Mouse (Mus musculus): Measurements from ENCODE around the gene Myb. TPM values are rescaled to one million over a fixed set of nuclear protein-coding genes. Genes with fewer than 3 reads are reported as not detected.

Myb gene
- total and polyA plus RNA-seq, 3 experiments: 133 to 245 (median 155) TPM

GRCm38 (mm10) chr10:21156416-21156815 lies 4.4 kb downstream of the Myb start:
- H3K4me3 ChIP-seq (ENCODE audit: control insufficient read depth in 1 of 2, insufficient read depth in 1 of 2, low read depth in 2 of 2, low read length in 2 of 2): peak overlapping the region; percentile 13 to 71; a peak in 2 of 4 replicates
- peaks cover 74% of the 10 kb centered on the region for H3K79me2 ChIP-seq (ENCODE audit: control insufficient read depth, insufficient read depth, low read length, poor library complexity)
- H3K9me3 ChIP-seq (replicated peaks; ENCODE audit: insufficient read depth, low read length): no peaks in the 10 kb centered on the region
- peaks cover 38 to 57% of the 10 kb centered on the region in 2 experiments for H3K36me3 ChIP-seq (ENCODE audit: control insufficient read depth in 1 of 2, insufficient read depth in 2 of 2, low read length in 2 of 2)
- H3K4me1 ChIP-seq (ENCODE audit: control insufficient read depth in 1 of 2, insufficient read depth in 2 of 2, low read length in 2 of 2): peaks cover 30 to 40% of the 10 kb centered on the region in 2 experiments
- H3K9ac ChIP-seq (ENCODE audit: control insufficient read depth, low read depth, low read length, poor library complexity, severe bottlenecking): peak overlapping the region; percentile 91
- no peaks in the 10 kb centered on the region for H3K27me3 ChIP-seq (ENCODE audit: control insufficient read depth in 1 of 2, insufficient read depth in 2 of 2, low read length in 2 of 2)
- H3K27ac ChIP-seq (ENCODE audit: control insufficient read depth, low read depth, low read length): peak overlapping the region; percentile 35
- TF ChIP-seq EP300 (IDR thresholded peaks at IDR 0.05; ENCODE audit: low read depth in 1 of 2, low read length in 2 of 2) (0 out of 4 replicates have a peak, but pooled peaks of 1 of the 2 experiments have one; percentile 20), CHD1 (IDR thresholded peaks at IDR 0.05; ENCODE audit: low read depth, low read length) (peak; percentile 30; the same call in 1 of the 2 replicates), GABPA (IDR thresholded peaks at IDR 0.05; ENCODE audit: low read depth, low read length) (no peak)
- DNase-seq (ENCODE audit: low read depth, low spot score): no peak

DNA sequence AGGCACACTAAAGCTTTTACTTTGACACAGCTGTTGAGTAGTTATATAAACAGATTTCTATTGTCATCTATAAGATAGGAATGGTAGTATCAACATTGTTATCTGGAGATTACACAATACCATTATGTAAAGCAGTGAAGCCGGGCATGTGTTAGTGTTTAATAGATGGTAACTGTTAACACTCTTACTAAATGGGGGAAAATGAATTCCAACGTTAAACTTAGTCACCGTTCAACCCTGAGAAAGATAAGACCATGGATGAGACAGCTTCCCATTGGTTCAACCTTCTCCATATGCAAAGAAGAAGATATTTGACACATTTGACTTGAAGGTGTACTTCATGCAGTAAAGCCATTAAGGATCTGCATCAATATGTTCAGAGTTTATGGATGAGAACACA lies 5.9 kb downstream of the Myb start:
- peak in 1 of 2 experiments; percentile 14; a peak in 1 of 4 replicates for TF ChIP-seq POLR2A (IDR thresholded peaks at IDR 0.05; ENCODE audit: control insufficient read depth in 1 of 2, insufficient read depth in 1 of 2, low read depth in 1 of 2, low read length in 2 of 2, poor library complexity in 1 of 2)
- 0 out of 4 replicates have a peak, but pooled peaks of 1 of the 2 experiments have one; percentile 12 for TF ChIP-seq EP300 (IDR thresholded peaks at IDR 0.05; ENCODE audit: low read depth in 1 of 2, low read length in 2 of 2)
- no peak for TF ChIP-seq JUND (IDR thresholded peaks at IDR 0.05; ENCODE audit: low read depth, low read length)
- TF ChIP-seq ZKSCAN1 (IDR thresholded peaks at IDR 0.05; ENCODE audit: low read depth, low read length): no peak
- TF ChIP-seq GATA1 (IDR thresholded peaks at IDR 0.05; ENCODE audit: low read depth, low read length): peak; percentile 56
- peak; percentile 46 for DNase-seq (ENCODE audit: low read depth, low spot score)
- Histone ChIP-seq H3K9me3 (replicated peaks; ENCODE audit: insufficient read depth, low read length) (no peaks in the 10 kb centered on the region), H3K79me2 (ENCODE audit: control insufficient read depth, insufficient read depth, low read length, poor library complexity) (peaks cover 63% of the 10 kb centered on the region), H3K4me1 (ENCODE audit: control insufficient read depth in 1 of 2, insufficient read depth in 2 of 2, low read length in 2 of 2) (peaks cover 31 to 40% of the 10 kb centered on the region in 2 experiments), H3K9ac (ENCODE audit: control insufficient read depth, low read depth, low read length, poor library complexity, severe bottlenecking) (no peak overlapping the region), H3K36me3 (ENCODE audit: control insufficient read depth in 1 of 2, insufficient read depth in 2 of 2, low read length in 2 of 2) (peaks cover 49 to 65% of the 10 kb centered on the region in 2 experiments), H3K27me3 (ENCODE audit: control insufficient read depth in 1 of 2, insufficient read depth in 2 of 2, low read length in 2 of 2) (no peaks in the 10 kb centered on the region), H3K4me3 (ENCODE audit: control insufficient read depth in 1 of 2, insufficient read depth in 1 of 2, low read depth in 2 of 2, low read length in 2 of 2) (no peak overlapping the region), H3K27ac (ENCODE audit: control insufficient read depth, low read depth, low read length) (peak overlapping the region; percentile 30)

GRCm38 (mm10) chr10:21153433-21153832 lies 7.4 kb downstream of the Myb start:
- Histone ChIP-seq H3K27ac (ENCODE audit: control insufficient read depth, low read depth, low read length) (peak overlapping the region; percentile 75), H3K4me1 (ENCODE audit: control insufficient read depth in 1 of 2, insufficient read depth in 2 of 2, low read length in 2 of 2) (peaks cover 31 to 40% of the 10 kb centered on the region in 2 experiments), H3K9ac (ENCODE audit: control insufficient read depth, low read depth, low read length, poor library complexity, severe bottlenecking) (peak overlapping the region; percentile 23), H3K79me2 (ENCODE audit: control insufficient read depth, insufficient read depth, low read length, poor library complexity) (peaks cover 48% of the 10 kb centered on the region), H3K27me3 (ENCODE audit: control insufficient read depth in 1 of 2, insufficient read depth in 2 of 2, low read length in 2 of 2) (no peaks in the 10 kb centered on the region), H3K36me3 (ENCODE audit: control insufficient read depth in 1 of 2, insufficient read depth in 2 of 2, low read length in 2 of 2) (peaks cover 62 to 73% of the 10 kb centered on the region in 2 experiments), H3K4me3 (ENCODE audit: control insufficient read depth in 1 of 2, insufficient read depth in 1 of 2, low read depth in 2 of 2, low read length in 2 of 2) (no peak overlapping the region), H3K9me3 (replicated peaks; ENCODE audit: insufficient read depth, low read length) (no peaks in the 10 kb centered on the region)
- DNase-seq (ENCODE audit: low read depth, low spot score): peak; percentile 64
- TF ChIP-seq MAX (IDR thresholded peaks at IDR 0.05; ENCODE audit: low read length) (peak; percentile 67), MYC (IDR thresholded peaks at IDR 0.05; ENCODE audit: low read depth, low read length) (peak; percentile 83), ELF1 (IDR thresholded peaks at IDR 0.05; ENCODE audit: low read depth, low read length) (peak; percentile 53), TBP (IDR thresholded peaks at IDR 0.05; ENCODE audit: low read depth, low read length) (no peak), MEF2A (IDR thresholded peaks at IDR 0.05; ENCODE audit: extremely low read depth, insufficient replicate concordance, low read depth, low read length, poor library complexity, severe bottlenecking) (no peak), RAD21 (IDR thresholded peaks at IDR 0.05; ENCODE audit: low read depth, low read length) (no peak), NELFE (IDR thresholded peaks at IDR 0.05; ENCODE audit: low read depth, low read length) (no peak), NRF1 (IDR thresholded peaks at IDR 0.05; ENCODE audit: insufficient read depth, low read depth, low read length, poor library complexity, severe bottlenecking) (no peak), MXI1 (IDR thresholded peaks at IDR 0.05; ENCODE audit: low read depth, low read length) (peak; percentile 80), UBTF (IDR thresholded peaks at IDR 0.05; ENCODE audit: borderline replicate concordance, insufficient read depth, low read depth, low read length) (no peak), TCF12 (IDR thresholded peaks at IDR 0.05; ENCODE audit: low read depth, low read length) (0 out of 2 replicates have a peak, but pooled peaks have one; percentile 16), SMC3 (IDR thresholded peaks at IDR 0.05; ENCODE audit: low read depth, low read length) (no peak), ZNF384 (IDR thresholded peaks at IDR 0.05; ENCODE audit: low read depth, low read length) (no peak), GATA1 (IDR thresholded peaks at IDR 0.05; ENCODE audit: low read depth, low read length) (no peak), ZKSCAN1 (IDR thresholded peaks at IDR 0.05; ENCODE audit: low read depth, low read length) (peak; percentile 23; the same call in 1 of the 2 replicates), JUND (IDR thresholded peaks at IDR 0.05; ENCODE audit: low read depth, low read length) (no peak), HCFC1 (IDR thresholded peaks at IDR 0.05; ENCODE audit: low read depth, low read length) (0 out of 2 replicates have a peak, but pooled peaks have one; percentile 21), CTCF (IDR thresholded peaks at IDR 0.05 in 2 of 3, conservative IDR thresholded peaks at IDR 0.05 in 1 of 3; ENCODE audit: control insufficient read depth in 1 of 3, insufficient read depth in 1 of 3, low read depth in 2 of 3, low read length in 3 of 3, poor library complexity in 1 of 3, severe bottlenecking in 1 of 3) (no peak), CHD2 (IDR thresholded peaks at IDR 0.05; ENCODE audit: low read length) (no peak), ZMIZ1 (IDR thresholded peaks at IDR 0.05; ENCODE audit: low read depth, low read length) (no peak), POLR2AphosphoS2 (IDR thresholded peaks at IDR 0.05; ENCODE audit: low read length) (no peak)

Measured in MEL (cell line).